Mouse (Mus musculus): ENCODE results near the gene Gm20683. TPM values are rescaled to one million over a fixed set of nuclear protein-coding genes. Genes with fewer than 3 reads are reported as not detected.
A peak's percentile ranks its signal among the peaks of the same experiment; 100 is the strongest.

Gene Gm20683
- total and polyA plus RNA-seq, 3 experiments, result 4.9 to 6.8 TPM; not detected in 1

DNA sequence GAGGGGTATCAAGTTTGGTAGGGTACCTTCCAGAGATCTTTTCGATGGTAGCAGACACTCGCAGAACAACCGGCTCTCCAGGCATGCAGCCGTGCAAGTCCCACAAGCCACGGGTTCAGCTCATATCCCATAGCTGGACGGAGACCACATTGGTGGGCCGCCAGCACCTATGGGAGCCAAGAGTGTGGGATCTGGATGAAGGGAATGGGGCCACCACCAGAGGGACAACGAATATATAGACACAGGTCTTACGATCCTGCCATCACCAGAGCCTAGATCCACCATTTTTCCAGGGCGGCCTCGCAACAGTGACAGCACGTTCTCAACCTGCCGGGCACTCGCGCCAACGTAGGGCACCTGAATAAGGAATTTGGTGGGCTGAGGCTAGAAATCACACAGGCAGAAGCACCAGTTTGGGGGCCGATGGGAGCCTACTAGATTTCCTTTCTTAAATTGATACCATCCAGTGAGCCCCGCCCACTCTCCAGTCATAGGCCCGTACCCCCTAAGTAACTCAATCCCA lies 50.2 kb downstream of the Gm20683 start:
- DNase-seq (ENCODE audit: low read depth, low spot score), result no peak
- peaks cover 0 to 24% of the 10 kb centered on the region in 2 experiments; a peak in 2 of 4 replicates for H3K4me1 ChIP-seq (ENCODE audit: control insufficient read depth in 1 of 2, insufficient read depth in 2 of 2, low read length in 2 of 2)
- H3K9ac ChIP-seq (ENCODE audit: control insufficient read depth, low read depth, low read length, poor library complexity, severe bottlenecking), result peak overlapping the region; percentile 87
- peaks cover 16% of the 10 kb centered on the region for H3K79me2 ChIP-seq (ENCODE audit: control insufficient read depth, insufficient read depth, low read length, poor library complexity)
- H3K27me3 ChIP-seq (ENCODE audit: control insufficient read depth in 1 of 2, insufficient read depth in 2 of 2, low read length in 2 of 2), result no peaks in the 10 kb centered on the region
- TF ChIP-seq MAZ (IDR thresholded peaks at IDR 0.05; ENCODE audit: low read depth, low read length), result no peak; the same call in 1 of the 2 replicates
- no peak for TF ChIP-seq KAT2A (conservative IDR thresholded peaks at IDR 0.05; ENCODE audit: low read depth, low read length)
- no peak for TF ChIP-seq TCF12 (IDR thresholded peaks at IDR 0.05; ENCODE audit: low read depth, low read length)
- peak; percentile 13; the same call in 1 of the 2 replicates for TF ChIP-seq ZMIZ1 (IDR thresholded peaks at IDR 0.05; ENCODE audit: low read depth, low read length)
- TF ChIP-seq TAL1 (IDR thresholded peaks at IDR 0.05; ENCODE audit: low read length), result no peak
- TF ChIP-seq E2F4 (IDR thresholded peaks at IDR 0.05; ENCODE audit: borderline replicate concordance, low read depth, low read length), result no peak
- peaks cover 0 to 5% of the 10 kb centered on the region in 2 experiments; a peak in 1 of 4 replicates for H3K36me3 ChIP-seq (ENCODE audit: control insufficient read depth in 1 of 2, insufficient read depth in 2 of 2, low read length in 2 of 2)
- H3K9me3 ChIP-seq (replicated peaks; ENCODE audit: insufficient read depth, low read length), result no peaks in the 10 kb centered on the region
- peak overlapping the region; percentile 67 to 84 for H3K4me3 ChIP-seq (ENCODE audit: control insufficient read depth in 1 of 2, insufficient read depth in 1 of 2, low read depth in 2 of 2, low read length in 2 of 2)
- H3K27ac ChIP-seq (ENCODE audit: control insufficient read depth, low read depth, low read length), result peak overlapping the region; percentile 97

DNA sequence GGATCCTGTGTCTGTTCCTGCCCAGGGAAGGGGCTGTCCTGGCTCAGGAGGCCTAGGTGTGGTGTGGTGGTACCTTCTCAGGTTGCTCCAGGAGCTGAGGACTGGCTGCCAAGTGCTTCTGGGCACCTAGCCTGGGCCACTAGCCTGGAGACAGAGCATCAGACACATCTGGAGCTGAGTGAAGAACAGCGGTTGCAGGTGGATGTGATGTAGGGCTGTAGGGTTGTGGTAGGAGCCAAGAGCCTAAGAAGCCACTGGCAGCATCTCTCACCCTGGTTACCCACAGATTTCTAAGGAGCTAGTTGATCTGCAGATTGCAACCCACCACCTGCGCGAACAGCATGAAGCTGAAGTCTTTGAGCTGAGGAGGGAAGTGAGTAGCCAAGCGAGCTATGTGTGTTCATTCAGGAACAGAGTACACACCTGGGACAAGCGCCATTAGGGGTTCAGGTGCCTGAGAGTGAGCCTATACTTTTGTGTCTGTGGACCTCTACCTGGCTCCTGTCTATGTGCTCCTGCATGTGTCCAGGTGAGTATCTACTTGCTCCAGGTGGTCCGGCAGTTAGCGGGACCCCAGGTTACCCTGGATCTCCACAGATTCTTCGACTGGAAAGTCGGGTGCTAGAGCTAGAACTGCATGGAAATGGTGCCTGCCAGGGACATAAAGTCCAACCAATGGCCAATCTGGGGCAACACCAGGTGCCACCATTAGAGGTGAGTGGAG lies 54.6 kb downstream of the Gm20683 start:
- H3K79me2 ChIP-seq (ENCODE audit: control insufficient read depth, insufficient read depth, low read length, poor library complexity), result peaks cover 3% of the 10 kb centered on the region
- no peak overlapping the region for H3K27ac ChIP-seq (ENCODE audit: control insufficient read depth, low read depth, low read length)
- H3K9ac ChIP-seq (ENCODE audit: control insufficient read depth, low read depth, low read length, poor library complexity, severe bottlenecking), result no peak overlapping the region
- peaks cover 0 to 6% of the 10 kb centered on the region in 2 experiments; a peak in 2 of 4 replicates for H3K4me1 ChIP-seq (ENCODE audit: control insufficient read depth in 1 of 2, insufficient read depth in 2 of 2, low read length in 2 of 2)
- H3K4me3 ChIP-seq (ENCODE audit: control insufficient read depth in 1 of 2, insufficient read depth in 1 of 2, low read depth in 2 of 2, low read length in 2 of 2), result no peak overlapping the region
- H3K36me3 ChIP-seq (ENCODE audit: control insufficient read depth in 1 of 2, insufficient read depth in 2 of 2, low read length in 2 of 2), result peaks cover 2 to 5% of the 10 kb centered on the region in 2 experiments; a peak in 3 of 4 replicates
- H3K27me3 ChIP-seq (ENCODE audit: control insufficient read depth in 1 of 2, insufficient read depth in 2 of 2, low read length in 2 of 2), result no peaks in the 10 kb centered on the region
- H3K9me3 ChIP-seq (replicated peaks; ENCODE audit: insufficient read depth, low read length), result no peaks in the 10 kb centered on the region
- TF ChIP-seq NRF1 (IDR thresholded peaks at IDR 0.05; ENCODE audit: insufficient read depth, low read depth, low read length, poor library complexity, severe bottlenecking), result no peak
- TF ChIP-seq POLR2A (IDR thresholded peaks at IDR 0.05; ENCODE audit: control insufficient read depth in 1 of 2, insufficient read depth in 1 of 2, low read depth in 1 of 2, low read length in 2 of 2, poor library complexity in 1 of 2), result 0 out of 4 replicates have a peak, but pooled peaks of 1 of the 2 experiments have one; percentile 11
- no peak for DNase-seq (ENCODE audit: low read depth, low spot score)

DNA sequence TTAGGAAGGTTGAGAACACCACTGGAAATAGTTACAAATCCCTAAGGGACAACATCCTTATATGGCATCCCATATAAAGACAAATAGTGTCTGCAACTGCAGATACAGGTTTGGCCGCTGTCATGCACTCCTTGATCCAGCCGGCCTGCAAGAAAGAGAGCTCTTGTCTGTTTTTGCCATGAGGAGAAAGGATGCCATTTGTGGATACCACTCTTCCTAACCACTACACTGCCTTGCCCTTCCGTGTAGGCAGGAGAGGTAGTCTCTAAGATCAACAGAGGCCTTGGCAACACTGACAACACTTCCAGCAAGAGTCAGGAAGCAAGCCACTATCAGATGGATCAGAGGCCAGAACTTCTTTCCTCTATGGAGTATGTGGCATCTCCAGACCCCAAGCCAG lies 55.3 kb downstream of the Gm20683 start, which contains the start of gene Ccdc78:
Gene Ccdc78 (plus strand): TSS at position 301 of the 400 bp plus-strand sequence.
- no peaks in the 10 kb centered on the region for H3K27me3 ChIP-seq (ENCODE audit: control insufficient read depth in 1 of 2, insufficient read depth in 2 of 2, low read length in 2 of 2)
- peaks cover 0 to 6% of the 10 kb centered on the region in 2 experiments; a peak in 2 of 4 replicates for H3K4me1 ChIP-seq (ENCODE audit: control insufficient read depth in 1 of 2, insufficient read depth in 2 of 2, low read length in 2 of 2)
- DNase-seq (ENCODE audit: low read depth, low spot score), result no peak
- peaks cover 1% of the 10 kb centered on the region for H3K79me2 ChIP-seq (ENCODE audit: control insufficient read depth, insufficient read depth, low read length, poor library complexity)
- H3K9me3 ChIP-seq (replicated peaks; ENCODE audit: insufficient read depth, low read length), result no peaks in the 10 kb centered on the region
- peak within 1 kb of the TSS; percentile 60 for H3K9ac ChIP-seq (ENCODE audit: control insufficient read depth, low read depth, low read length, poor library complexity, severe bottlenecking)
- peak within 1 kb of the TSS; percentile 66 to 91 for H3K4me3 ChIP-seq (ENCODE audit: control insufficient read depth in 1 of 2, insufficient read depth in 1 of 2, low read depth in 2 of 2, low read length in 2 of 2)
- TF ChIP-seq POLR2A (IDR thresholded peaks at IDR 0.05; ENCODE audit: control insufficient read depth in 1 of 2, insufficient read depth in 1 of 2, low read depth in 1 of 2, low read length in 2 of 2, poor library complexity in 1 of 2) (peak in 1 of 2 experiments; percentile 37; a peak in 1 of 4 replicates), POLR2AphosphoS2 (IDR thresholded peaks at IDR 0.05; ENCODE audit: low read length) (no peak)
- H3K27ac ChIP-seq (ENCODE audit: control insufficient read depth, low read depth, low read length), result peak within 1 kb of the TSS; percentile 58
- H3K36me3 ChIP-seq (ENCODE audit: control insufficient read depth in 1 of 2, insufficient read depth in 2 of 2, low read length in 2 of 2), result peaks cover 2 to 5% of the 10 kb centered on the region in 2 experiments; a peak in 3 of 4 replicates
